Mouse (Mus musculus) olfactory bulb, adult 2 months (tissue): ENCODE results near the gene Lemd2. TPM values are rescaled to one million over a fixed set of nuclear protein-coding genes. Genes with fewer than 3 reads are reported as not detected.

Experiments used
- H3K27ac ChIP-seq: fragments of 200-500 bp; 2 replicates; pipeline ENCODE4 v1.5.1; 2012; ENCODE audit warnings: low read depth, low read length; ENCODE audit not compliant: insufficient read depth
- H3K4me1 ChIP-seq: fragments of 200-500 bp; 2 replicates; pipeline ENCODE4 v1.6.1; 2012; ENCODE audit warnings: low read length; ENCODE audit not compliant: control insufficient read depth, insufficient read depth
- H3K4me3 ChIP-seq: fragments of 200-500 bp; 2 replicates; pipeline ENCODE4 v1.5.1; 2012; ENCODE audit warnings: mild to moderate bottlenecking, low read depth, low read length, moderate library complexity; ENCODE audit not compliant: insufficient read depth
- CTCF ChIP-seq: fragments of 200-500 bp; IDR thresholded peaks from 2 replicates; pipeline ENCODE4 v1.5.1; 2012; ENCODE audit warnings: low read depth, mild to moderate bottlenecking, low read length, moderate library complexity; ENCODE audit not compliant: insufficient read depth
- POLR2A ChIP-seq: fragments of 200-500 bp; IDR thresholded peaks from 2 replicates; pipeline ENCODE4 v1.6.1; 2012; ENCODE audit warnings: mild to moderate bottlenecking, low read depth, low read length, moderate library complexity; ENCODE audit not compliant: insufficient read depth
- WGBS: fragments of 180-500 bp; shearing (Covaris S2); methylation state at CpG from one replicate; pipeline ENCODE4 v1.1.7; 2018; 5-methylcytosine and 5-hydroxymethylcytosine counted together
- polyA plus RNA-seq: library from polyadenylated mRNA; stranded (reverse); fragments of >200 nt; gene quantifications from 2 replicates; pipeline ENCODE4 v1.2.4, GENCODE M21; 2012; ENCODE audit warnings: low replicate concordance; ENCODE audit not compliant: missing spikeins, insufficient read depth, insufficient read length

Gene Lemd2
- polyA plus RNA-seq, 1 experiment = not detected

DNA sequence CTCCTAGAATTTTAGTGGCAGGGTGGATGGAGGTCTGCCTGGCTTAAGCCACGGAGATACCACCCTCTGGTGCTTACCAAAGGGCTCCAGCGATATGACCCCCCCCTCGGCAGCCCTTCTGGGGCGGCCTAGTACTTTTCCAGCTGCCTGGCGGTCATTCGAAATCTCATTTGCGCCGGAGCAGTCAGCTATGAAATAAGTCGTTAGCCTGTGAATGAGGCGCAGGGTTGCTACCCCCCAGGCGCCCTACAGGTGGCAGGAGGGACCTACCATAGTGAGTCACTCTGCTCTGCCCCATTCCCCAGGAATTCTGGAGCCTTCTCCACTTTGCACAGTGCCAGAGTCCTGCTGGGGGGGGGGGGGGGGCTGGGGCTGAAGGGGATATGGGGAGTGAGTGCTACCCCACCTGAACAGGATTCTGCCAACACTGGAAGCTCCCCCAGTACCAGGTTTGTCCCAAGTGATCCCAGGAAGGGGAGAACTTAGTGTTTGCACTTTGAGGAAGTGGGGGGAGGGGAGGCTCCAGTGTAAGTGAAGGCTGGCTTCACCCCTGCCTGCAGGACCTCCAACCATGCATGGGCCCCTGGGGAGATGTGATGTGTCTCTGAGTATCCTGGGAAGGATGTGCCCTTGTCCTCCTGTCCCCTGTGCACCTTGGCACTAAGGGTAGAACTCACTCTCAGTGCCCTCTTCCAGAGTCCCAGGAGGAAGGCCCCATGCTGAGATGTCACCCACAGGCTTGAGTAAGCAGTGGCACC is 8.7 kb upstream of the Lemd2 start:
- 22% methylated on average over 11 of the region's 11 CpGs for WGBS

DNA sequence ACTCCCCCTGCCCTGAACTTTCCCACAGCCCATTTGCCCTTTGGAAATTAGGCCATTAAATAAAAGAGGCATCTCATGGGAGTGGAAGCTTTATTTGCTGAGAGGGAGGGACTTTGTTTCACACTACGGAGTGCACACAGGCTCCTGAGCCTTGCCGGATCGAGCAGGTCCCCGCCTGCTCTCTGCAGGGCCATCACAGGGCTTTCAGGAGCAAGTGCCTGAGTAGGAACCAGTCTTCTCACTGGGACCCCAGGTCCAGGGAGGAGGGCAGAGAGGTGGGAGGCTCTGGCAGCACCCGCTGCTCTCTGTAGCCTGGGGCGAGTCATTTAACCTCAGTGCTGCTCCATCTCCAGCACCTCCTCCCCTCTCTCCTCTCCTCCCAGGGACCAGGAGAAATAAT is 7.7 kb upstream of the Lemd2 start:
- no peak overlapping the region for H3K4me3 ChIP-seq
- WGBS = 74% methylated on average over 6 of the region's 6 CpGs
- no peak overlapping the region for H3K27ac ChIP-seq
- H3K4me1 ChIP-seq = peaks cover 15% of the 10 kb centered on the region
- TF ChIP-seq CTCF = no peak
- no peak for TF ChIP-seq POLR2A

More for the DNA sequence above, 8.7 kb upstream of the Lemd2 start:
- no peak for TF ChIP-seq POLR2A
- 0 out of 2 replicates have a peak, but pooled peaks have one; percentile 22 for TF ChIP-seq CTCF
- Histone ChIP-seq H3K27ac (no peak overlapping the region), H3K4me1 (peaks cover 15% of the 10 kb centered on the region), H3K4me3 (no peak overlapping the region)

DNA sequence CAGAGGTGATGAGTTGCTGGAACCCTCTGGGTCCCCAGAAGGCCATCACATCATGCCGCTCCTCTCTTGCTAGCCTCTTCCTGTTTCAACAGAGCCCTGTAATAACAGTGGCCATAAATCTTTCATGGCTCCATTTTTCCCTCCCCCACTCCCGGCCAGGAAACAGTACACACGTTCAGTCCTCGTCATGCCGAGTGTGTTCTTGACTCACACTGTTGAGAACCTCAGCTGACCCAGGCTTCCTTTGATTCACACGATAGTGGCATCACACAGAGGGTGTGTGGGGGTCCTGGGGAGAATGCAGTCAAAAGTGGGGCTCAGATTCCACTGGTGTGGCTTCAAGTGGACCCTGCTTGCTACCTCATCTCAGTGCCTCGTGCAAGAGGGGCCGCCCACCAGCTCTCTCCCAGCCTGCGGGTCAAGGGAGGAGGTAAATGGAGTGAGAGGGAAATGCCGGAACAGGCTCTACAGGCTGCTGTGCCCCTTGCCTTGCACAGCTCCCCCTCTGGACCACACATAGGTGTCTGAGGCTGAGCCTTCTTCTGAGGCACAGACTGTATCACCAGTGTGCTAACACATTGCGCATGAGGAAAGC is 2.9 kb upstream of the Lemd2 start:
- 59% methylated on average over 11 of the region's 11 CpGs for WGBS
- Histone ChIP-seq H3K27ac (no peak overlapping the region), H3K4me1 (peaks cover 31% of the 10 kb centered on the region), H3K4me3 (no peak overlapping the region)
- TF ChIP-seq CTCF = no peak
- no peak for TF ChIP-seq POLR2A

DNA sequence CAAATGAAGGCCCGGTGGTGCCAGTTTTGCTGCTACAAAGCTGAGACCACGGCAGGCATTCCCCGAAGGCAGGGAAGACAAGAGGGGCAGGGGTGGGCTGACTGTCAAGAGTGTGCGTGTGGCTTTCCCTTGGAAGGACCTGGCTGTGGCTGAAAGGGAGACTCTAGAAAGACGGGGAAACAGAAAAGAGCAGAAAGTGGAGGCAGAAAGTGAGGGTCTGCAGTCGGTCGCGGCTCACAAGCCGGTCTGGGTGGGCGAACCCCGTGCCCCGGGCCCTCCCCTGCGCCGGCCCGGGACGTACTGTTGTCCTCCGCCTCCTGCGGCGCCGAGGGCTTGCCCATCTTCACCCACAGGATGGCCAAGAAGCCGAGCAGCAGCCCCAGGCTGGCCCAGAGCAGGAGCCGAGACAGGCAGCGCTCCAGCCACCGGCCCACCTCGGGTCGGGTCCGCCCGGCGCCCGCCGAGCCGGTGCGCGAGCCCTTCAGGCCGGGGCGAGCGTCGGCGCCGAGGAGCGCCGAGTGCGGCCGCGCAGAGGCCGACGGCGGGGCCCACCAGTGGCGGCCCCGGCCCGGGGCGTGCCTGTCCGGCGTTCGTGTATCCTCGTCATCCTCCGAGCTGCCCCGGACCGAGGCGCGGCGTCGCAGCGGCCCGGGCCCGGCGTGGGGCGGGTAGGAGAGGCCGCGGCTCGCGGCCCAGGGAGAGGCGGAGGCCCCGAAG is 753 bp downstream of the Lemd2 start:
- Histone ChIP-seq H3K4me3 (peak overlapping the region; percentile 93), H3K4me1 (peaks cover 53% of the 10 kb centered on the region), H3K27ac (peak overlapping the region; percentile 63)
- WGBS = under 1% methylated on average over 73 of the region's 74 CpGs
- TF ChIP-seq CTCF (no peak), POLR2A (no peak)

DNA sequence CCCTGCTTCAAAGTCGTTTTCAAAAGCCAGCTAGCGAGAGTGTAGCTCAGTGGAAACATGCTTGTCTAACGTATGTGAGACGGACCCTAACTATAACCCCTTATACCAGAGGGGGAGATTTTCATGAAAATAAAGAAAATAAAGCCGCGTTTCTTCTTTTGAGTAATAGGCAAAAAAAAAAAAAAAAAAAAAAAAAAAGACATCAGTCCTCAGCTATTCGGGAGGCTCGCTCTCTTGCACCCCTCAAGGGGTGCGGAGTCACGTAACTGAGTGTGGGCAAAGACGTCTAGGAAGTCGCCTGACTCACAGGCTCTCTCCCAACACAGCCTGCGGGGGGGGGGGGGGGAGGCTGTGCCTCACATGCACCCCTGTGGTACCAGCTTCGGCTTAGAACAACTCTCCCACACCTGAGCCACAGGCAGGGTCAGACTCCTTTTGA is 1.3 kb downstream of the Lemd2 start:
- Histone ChIP-seq H3K4me1 (peaks cover 51% of the 10 kb centered on the region), H3K27ac (no peak overlapping the region), H3K4me3 (peak overlapping the region; percentile 93)
- WGBS = 36% methylated on average over 14 of the region's 14 CpGs
- TF ChIP-seq POLR2A (no peak), CTCF (no peak)

DNA sequence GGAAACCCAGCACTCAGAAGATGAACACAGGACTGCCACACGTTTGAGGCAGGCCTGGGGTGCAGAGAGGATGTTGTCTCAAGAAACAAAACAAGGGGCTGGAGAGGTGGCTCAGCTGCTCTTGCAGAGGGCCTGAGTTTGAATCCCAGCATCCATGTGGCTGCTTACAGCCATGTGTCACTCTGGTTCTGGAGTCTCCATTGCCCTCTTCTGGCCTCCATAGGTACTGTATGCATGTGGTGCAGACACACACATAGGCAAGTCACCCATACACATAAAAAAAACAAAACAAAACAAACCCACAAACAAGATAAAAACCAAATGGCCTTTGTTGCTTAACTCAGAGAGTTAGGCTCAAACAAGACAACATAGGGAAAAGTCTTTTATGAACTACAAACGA is 2.3 kb downstream of the Lemd2 start:
- TF ChIP-seq POLR2A = no peak
- no peak for TF ChIP-seq CTCF

DNA sequence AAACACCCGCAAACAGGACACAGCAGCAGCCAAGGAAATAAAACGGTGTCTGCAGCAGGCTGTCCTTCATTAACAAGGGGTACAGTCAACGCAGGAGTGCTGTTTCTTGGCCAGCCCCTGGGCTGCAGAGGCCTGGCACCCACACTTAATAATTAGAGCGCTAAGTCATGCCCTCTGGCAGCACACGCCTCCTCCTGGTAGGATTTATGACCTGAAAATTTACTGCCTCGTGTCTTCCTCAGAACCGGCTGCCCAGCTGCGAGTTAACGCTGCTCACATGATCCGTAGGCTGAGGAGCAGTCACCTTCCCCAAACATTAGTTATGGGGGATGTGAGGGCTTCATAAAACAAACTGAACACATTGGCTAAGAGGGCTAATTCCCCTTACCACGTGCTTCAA is 3.5 kb downstream of the Lemd2 start:
- 46% methylated on average over 11 of the region's 11 CpGs for WGBS

More for the DNA sequence above, 2.3 kb downstream of the Lemd2 start:
- H3K4me1 ChIP-seq = peaks cover 45% of the 10 kb centered on the region
- H3K27ac ChIP-seq = no peak overlapping the region
- no peak overlapping the region for H3K4me3 ChIP-seq
- 89% methylated on average over 2 of the region's 2 CpGs for WGBS

DNA sequence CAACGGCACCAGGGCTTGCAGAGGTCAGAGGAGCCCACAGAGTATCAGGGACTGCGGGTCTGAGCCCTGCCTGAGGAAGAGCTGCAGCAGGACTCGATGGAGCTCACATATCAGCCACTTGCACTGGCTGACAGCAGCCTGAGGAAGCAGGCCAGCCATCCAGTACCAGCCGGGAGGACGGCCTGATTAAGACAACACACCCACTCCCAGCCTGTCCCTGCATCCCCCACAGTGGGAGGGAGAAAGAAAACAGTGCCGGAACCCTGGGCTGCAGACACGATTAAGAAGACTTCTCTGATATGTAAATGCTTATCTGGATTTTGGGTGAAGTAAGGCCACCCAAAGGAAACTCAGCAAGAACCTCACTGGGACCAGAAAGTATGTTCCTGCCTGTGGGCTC is 4.4 kb downstream of the Lemd2 start:
- no peak overlapping the region for H3K27ac ChIP-seq
- WGBS = 56% methylated on average over 7 of the region's 7 CpGs
- H3K4me3 ChIP-seq = no peak overlapping the region
- H3K4me1 ChIP-seq = peaks cover 52% of the 10 kb centered on the region
- TF ChIP-seq POLR2A = no peak
- TF ChIP-seq CTCF = no peak

More for the DNA sequence above, 3.5 kb downstream of the Lemd2 start:
- Histone ChIP-seq H3K4me3 (no peak overlapping the region), H3K27ac (no peak overlapping the region), H3K4me1 (peaks cover 49% of the 10 kb centered on the region)
- TF ChIP-seq POLR2A (no peak), CTCF (no peak)

DNA sequence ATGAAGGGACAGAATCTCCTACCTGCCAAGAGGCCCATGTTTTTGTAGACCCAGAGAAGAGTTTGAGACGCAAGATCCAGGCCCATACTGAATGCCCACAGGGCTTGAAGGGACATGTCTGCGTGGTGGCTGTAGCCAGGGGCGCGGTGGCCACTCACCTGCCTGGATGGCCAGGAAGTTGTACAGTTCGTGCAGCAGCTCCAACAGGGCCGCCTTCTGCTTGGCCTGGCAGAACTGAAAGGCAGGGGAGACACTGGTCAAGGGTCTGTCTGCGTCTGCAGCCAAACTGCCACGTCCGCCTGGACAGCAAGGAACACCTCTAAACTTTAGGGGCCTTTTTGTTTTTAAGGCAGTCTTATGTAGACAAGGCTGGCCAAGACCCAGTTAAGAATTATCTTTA is 5.1 kb downstream of the Lemd2 start:
- H3K4me3 ChIP-seq = no peak overlapping the region
- TF ChIP-seq CTCF (no peak), POLR2A (no peak)
- peaks cover 56% of the 10 kb centered on the region for H3K4me1 ChIP-seq
- no peak overlapping the region for H3K27ac ChIP-seq
- 95% methylated on average over 9 of the region's 9 CpGs for WGBS
